Mouse (Mus musculus) monocyte, adult 5-6 weeks (primary cell): ENCODE measurements around the gene Gm42742. TPM values are rescaled to one million over a fixed set of nuclear protein-coding genes. Genes with fewer than 3 reads are reported as not detected.
A peak's percentile ranks its signal among the peaks of the same experiment; 100 is the strongest.

ENCODE experiments used
- ATAC-seq: fragments of 153-309, 156-312 bp; replicated peaks from 2 replicates; pipeline ENCODE4 v1.8.0; 2017; ENCODE audit warnings: mild to moderate bottlenecking; ENCODE audit not compliant: low TSS enrichment, insufficient number of reproducible peaks, severe bottlenecking, poor library complexity, low FRiP score
- total RNA-seq: library from RNA; stranded (forward); fragments of 200-1000, 200-491, 200-594 nt; gene quantifications from 3 replicates; pipeline ENCODE4 v1.2.3, GENCODE M21; 2017

The Gm42742 gene
- total RNA-seq, 1 experiment from 2014 or later, result 36.3 TPM

- ATAC-seq, result no peak
Observed at GRCm38 (mm10) chr7:127009307-127010085, 11.4 kb downstream of the Gm42742 start.

- peak; percentile 91 for ATAC-seq
Observed at GRCm38 (mm10) chr7:127008239-127009019, 12.5 kb downstream of the Gm42742 start.

- ATAC-seq, result no peak
Observed at GRCm38 (mm10) chr7:127007313-127008024, 13.4 kb downstream of the Gm42742 start.

GRCm38 (mm10) chr7:127004122-127004875, 16.6 kb downstream of the Gm42742 start:
- no peak for ATAC-seq

- ATAC-seq, result no peak
Observed at GRCm38 (mm10) chr7:127003620-127004019, 17.3 kb downstream of the Gm42742 start.

GRCm38 (mm10) chr7:126999568-126999967, 21.3 kb downstream of the Gm42742 start:
- ATAC-seq, result no peak

- no peak for ATAC-seq
Observed at GRCm38 (mm10) chr7:126996449-126996848, 24.4 kb downstream of the Gm42742 start.

DNA sequence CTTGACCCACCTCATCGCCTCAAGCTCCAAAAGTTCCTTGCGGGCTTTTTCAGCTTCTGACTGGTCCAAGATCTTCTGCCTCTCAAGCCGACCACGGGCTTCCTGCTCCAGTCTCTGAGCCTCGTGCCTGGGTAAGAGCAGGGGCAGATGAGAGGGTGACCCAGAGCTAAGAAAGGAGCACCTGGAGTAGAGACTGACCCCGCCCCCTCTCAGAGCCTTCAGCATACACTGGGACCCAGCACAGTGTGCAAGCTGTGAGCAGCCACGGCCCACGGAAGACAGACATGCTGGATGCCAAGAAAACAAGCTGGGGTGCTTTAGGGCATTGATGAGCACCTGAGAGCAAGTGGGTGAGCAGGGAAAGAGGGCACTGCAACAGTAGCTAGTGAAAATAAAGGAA, 32.1 kb downstream of the Gm42742 start:
- no peak for ATAC-seq

- no peak for ATAC-seq
Observed at GRCm38 (mm10) chr7:126986319-126986718, 34.6 kb downstream of the Gm42742 start.

DNA sequence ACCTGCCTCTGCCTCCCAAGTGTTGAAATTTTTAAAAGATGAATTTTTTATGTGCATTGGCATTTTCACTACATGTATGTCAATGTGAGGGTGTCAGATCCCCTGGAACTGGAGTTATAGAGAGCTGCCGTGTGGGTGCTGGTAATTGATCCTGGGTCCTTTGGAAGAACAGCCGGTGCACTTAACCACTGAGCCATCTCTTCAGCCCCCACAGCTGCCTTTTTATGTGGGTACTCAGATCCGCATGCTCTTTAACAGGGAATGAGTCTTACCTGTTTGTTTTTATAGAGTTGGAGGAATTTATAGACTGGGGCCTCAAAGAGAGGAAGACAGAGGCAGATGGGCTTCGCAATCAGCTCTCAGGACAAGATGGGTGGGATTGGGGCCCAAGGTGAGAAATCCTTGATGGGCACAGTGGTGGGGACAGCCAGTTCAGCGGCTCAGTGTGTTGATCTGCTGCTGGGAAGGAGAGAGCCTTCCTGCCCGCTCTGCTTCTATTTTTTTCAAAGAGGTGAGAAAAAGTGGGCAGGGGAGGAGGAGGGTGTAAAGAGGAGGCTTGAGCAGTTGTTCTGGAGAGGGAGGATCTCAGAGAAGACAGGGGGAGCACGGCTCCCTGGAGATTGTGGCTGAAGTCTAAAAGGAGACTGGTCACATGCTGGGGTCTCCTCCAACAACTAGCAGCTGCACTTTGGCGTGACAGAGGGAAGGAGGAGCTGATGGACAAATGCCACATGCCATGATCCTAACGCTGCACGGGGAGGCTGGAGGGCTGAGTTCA, 36.0 kb downstream of the Gm42742 start:
- ATAC-seq, result no peak

GRCm38 (mm10) chr7:126983113-126983512, 37.8 kb downstream of the Gm42742 start:
- no peak for ATAC-seq

- ATAC-seq, result no peak
Observed at GRCm38 (mm10) chr7:126982054-126982453, 38.8 kb downstream of the Gm42742 start.

DNA sequence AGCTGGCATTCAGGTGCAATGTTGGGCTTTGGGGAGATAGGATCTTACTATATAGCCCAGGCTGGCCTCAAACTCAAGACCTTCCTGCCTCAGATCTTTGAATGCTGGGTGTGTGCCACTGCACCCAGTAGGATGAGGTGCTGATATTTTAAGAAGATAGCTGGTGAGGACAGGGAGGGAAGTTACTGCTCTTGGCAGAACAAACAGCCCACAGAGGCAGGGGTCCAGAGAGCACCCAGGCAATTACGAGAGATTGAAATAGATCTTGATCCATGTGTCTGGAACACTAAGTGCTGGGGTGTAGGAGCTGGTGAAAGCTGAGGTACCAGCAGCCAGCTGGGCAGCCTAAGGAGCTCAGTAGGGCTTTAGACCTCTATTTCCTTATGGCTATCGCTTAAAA, 39.3 kb downstream of the Gm42742 start:
- ATAC-seq, result no peak

- ATAC-seq, result no peak
Observed at GRCm38 (mm10) chr7:126978841-126979240, 42.1 kb downstream of the Gm42742 start.

DNA sequence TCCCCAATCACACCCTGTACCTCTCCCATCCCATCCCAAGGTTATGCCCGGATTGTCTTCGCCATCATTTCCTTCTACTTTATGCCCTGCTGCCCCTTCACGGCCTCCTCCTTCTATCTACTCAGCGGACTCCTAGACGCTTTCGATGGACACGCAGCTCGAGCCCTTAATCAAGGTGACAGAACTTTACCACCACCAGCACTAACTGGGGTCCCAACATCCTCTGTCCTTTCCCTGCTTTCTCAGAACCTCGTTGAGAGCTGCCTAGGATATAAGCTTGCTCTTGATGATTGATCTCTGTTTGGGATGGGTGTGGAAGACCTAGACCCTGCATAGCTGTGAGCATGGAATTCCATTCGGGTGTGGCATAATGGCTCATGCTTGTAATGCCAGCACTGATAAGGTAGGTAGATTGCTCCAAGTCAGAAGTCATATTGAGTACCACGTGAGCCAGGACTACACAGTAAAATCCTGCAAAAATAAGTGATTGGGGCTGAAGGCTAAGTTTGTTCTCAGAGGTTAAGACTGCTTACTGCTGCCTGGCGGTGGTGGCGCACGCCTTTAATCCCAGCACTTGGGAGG, 43.9 kb downstream of the Gm42742 start:
- ATAC-seq, result no peak

- peak; percentile 95 for ATAC-seq
Observed at GRCm38 (mm10) chr7:126975950-126976866, 44.7 kb downstream of the Gm42742 start, which contains the start of gene Cdiptos. Gene Cdiptos (minus strand): TSS chr7:126976098.

DNA sequence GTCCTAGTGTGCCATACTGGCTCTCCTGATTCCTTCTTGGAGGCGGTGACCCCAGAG, 45.2 kb downstream of the Gm42742 start, which contains the start of gene Cdipt:
TSS of gene Cdipt (plus strand) at position 22 of the 57 bp plus-strand sequence.
- no peak for ATAC-seq
